Mouse (Mus musculus) small intestine, adult 2 months (tissue): Measurements from ENCODE around the gene Gm20696. TPM values are rescaled to one million over a fixed set of nuclear protein-coding genes. Genes with fewer than 3 reads are reported as not detected.

Experiments used
- H3K27ac ChIP-seq: fragments of 200-500 bp; 2 replicates; pipeline ENCODE4 v1.5.1; 2012; ENCODE audit warnings: low read depth, low read length, control low read depth, inconsistent platforms; ENCODE audit not compliant: insufficient read depth
- H3K27me3 ChIP-seq: fragments of 200-500 bp; 2 replicates; pipeline ENCODE4 v1.6.1; 2012; ENCODE audit warnings: mild to moderate bottlenecking, moderate library complexity, low read length, inconsistent platforms; ENCODE audit not compliant: control insufficient read depth, insufficient read depth
- H3K36me3 ChIP-seq: fragments of 200-500 bp; 2 replicates; pipeline ENCODE4 v1.6.1; 2012; ENCODE audit warnings: mild to moderate bottlenecking, low read length, control low read depth, inconsistent platforms; ENCODE audit not compliant: control insufficient read depth, insufficient read depth
- H3K4me1 ChIP-seq: fragments of 200-500 bp; 2 replicates; pipeline ENCODE4 v1.6.1; 2012; ENCODE audit warnings: low read length, inconsistent platforms, mixed read lengths; ENCODE audit not compliant: control insufficient read depth, insufficient read depth, insufficient read length
- H3K4me3 ChIP-seq: fragments of 200-500 bp; 2 replicates; pipeline ENCODE4 v1.5.1; 2012; ENCODE audit warnings: low read depth, mild to moderate bottlenecking, control low read depth, inconsistent platforms, low read length, moderate library complexity
- CTCF ChIP-seq: fragments of 200-500 bp; IDR thresholded peaks from 2 replicates; pipeline ENCODE4 v1.5.1; 2012; ENCODE audit warnings: low read depth, mild to moderate bottlenecking, control low read depth, inconsistent platforms, low read length, moderate library complexity, mixed read lengths; ENCODE audit not compliant: insufficient replicate concordance, insufficient read length; ENCODE audit errors: extremely low read depth
- POLR2A ChIP-seq: fragments of 200-500 bp; IDR thresholded peaks from 2 replicates; pipeline ENCODE4 v1.6.1; 2012; ENCODE audit warnings: low read depth, mild to moderate bottlenecking, control low read depth, inconsistent platforms, low read length, moderate library complexity
- WGBS: fragments of 180-500 bp; shearing (Covaris S2); methylation state at CpG from one replicate; pipeline ENCODE4 v1.1.7; 2018; 5-methylcytosine and 5-hydroxymethylcytosine counted together
- polyA plus RNA-seq: library from polyadenylated mRNA; depleted of rRNA; stranded (reverse); fragments of >200 nt; gene quantifications from 2 replicates; pipeline ENCODE4 v1.2.3, GENCODE M21; 2012

Gene Gm20696
- polyA plus RNA-seq, 1 experiment = 0.57 TPM

- peaks cover 5% of the 10 kb centered on the region for H3K4me1 ChIP-seq
- TF ChIP-seq POLR2A (no peak), CTCF (no peak)
- no peaks in the 10 kb centered on the region for H3K27me3 ChIP-seq
- 89% methylated on average over 8 of the region's 8 CpGs for WGBS
- H3K27ac ChIP-seq = no peak overlapping the region
- no peak overlapping the region for H3K4me3 ChIP-seq
- H3K36me3 ChIP-seq = no peaks in the 10 kb centered on the region; the same call in 1 of the 2 replicates
Observed at GRCm38 (mm10) chr6:99420666-99421065, 245.9 kb downstream of the Gm20696 start.

DNA sequence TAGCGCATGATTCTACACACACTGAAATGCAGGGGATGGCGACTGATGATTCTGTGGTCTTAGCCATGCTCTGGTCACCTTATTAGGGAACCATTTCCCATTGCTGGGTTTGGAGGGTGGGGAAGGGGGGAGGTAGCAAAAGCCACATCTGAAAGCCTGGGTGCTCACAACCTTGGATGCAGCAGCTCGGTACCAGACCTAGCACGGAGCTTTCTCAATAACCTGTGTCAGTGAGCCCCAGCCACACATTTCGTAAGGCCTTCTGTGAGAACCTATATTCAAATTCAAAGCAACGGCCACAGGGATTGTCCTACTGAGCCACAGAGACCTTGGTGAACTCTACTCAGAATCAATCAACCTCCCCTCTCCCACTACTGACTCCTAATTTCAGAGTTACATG lies 254.0 kb downstream of the Gm20696 start:
- Histone ChIP-seq H3K4me3 (no peak overlapping the region), H3K4me1 (peaks cover 2% of the 10 kb centered on the region; the same call in 1 of the 2 replicates), H3K27ac (no peak overlapping the region), H3K27me3 (no peaks in the 10 kb centered on the region), H3K36me3 (no peaks in the 10 kb centered on the region)
- 93% methylated on average over 6 of the region's 6 CpGs for WGBS
- TF ChIP-seq CTCF = no peak
- no peak for TF ChIP-seq POLR2A

DNA sequence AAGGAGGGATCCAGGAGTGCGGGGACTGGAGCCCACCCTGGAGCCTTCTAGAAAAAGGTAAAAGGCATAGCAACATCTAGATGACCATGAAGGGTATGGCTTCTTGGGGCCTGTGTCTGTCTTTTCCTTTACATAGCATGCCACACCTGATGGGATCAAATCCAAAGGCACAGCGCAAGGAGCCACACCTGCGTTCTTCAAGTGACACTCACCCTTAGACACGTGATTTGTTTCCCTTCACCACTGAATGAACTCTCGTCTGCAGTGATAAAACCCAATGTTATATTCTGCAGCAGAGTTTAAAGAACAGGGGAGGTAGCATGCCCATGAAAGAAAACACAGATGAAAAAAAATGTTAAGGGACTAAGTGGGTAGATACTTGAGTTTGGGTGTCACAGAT lies 257.0 kb downstream of the Gm20696 start:
- Histone ChIP-seq H3K27me3 (no peaks in the 10 kb centered on the region), H3K4me1 (peaks cover 2% of the 10 kb centered on the region; the same call in 1 of the 2 replicates), H3K4me3 (no peak overlapping the region), H3K36me3 (no peaks in the 10 kb centered on the region), H3K27ac (no peak overlapping the region)
- 43% methylated on average over 5 of the region's 5 CpGs for WGBS
- TF ChIP-seq POLR2A (no peak), CTCF (no peak)

GRCm38 (mm10) chr6:99408880-99409279 lies 257.7 kb downstream of the Gm20696 start:
- no peaks in the 10 kb centered on the region for H3K36me3 ChIP-seq
- no peak for TF ChIP-seq CTCF
- no peak for TF ChIP-seq POLR2A
- H3K27me3 ChIP-seq = no peaks in the 10 kb centered on the region
- peaks cover 2% of the 10 kb centered on the region; the same call in 1 of the 2 replicates for H3K4me1 ChIP-seq
- H3K27ac ChIP-seq = no peak overlapping the region
- H3K4me3 ChIP-seq = no peak overlapping the region
- 85% methylated on average over 4 of the region's 4 CpGs for WGBS

DNA sequence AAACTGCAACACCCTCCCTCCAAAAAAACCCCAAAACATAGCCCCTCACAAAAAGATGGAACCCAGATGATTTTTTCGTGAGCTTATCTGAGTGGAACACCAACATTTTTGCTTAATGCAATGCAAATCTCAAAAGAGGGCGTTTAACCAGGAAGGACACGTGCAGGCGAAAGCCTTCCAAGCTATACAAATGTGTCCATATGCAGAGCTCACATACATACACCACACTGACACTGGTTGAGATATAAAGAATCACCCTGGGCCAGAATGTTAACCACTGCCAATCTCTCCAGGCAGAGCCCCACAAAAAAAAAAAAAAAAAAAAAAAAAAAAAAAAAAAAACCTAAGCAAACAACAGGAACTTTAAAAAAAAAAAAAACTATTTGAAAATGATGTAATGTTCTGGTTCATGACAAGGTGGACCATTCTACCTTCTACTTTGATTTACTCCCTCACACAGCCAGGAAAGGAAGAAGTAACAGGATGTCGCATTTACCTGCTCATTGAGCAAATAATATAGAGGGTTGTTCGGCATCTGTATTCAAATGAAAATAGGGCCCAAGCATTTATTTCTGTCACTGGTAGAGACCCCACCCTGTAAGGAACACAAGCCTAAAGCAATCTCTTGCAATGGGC lies 262.7 kb downstream of the Gm20696 start:
- no peak overlapping the region for H3K27ac ChIP-seq
- peaks cover 11% of the 10 kb centered on the region for H3K4me1 ChIP-seq
- H3K27me3 ChIP-seq = no peaks in the 10 kb centered on the region
- WGBS = 91% methylated on average over 6 of the region's 6 CpGs
- TF ChIP-seq POLR2A (no peak), CTCF (no peak)
- H3K4me3 ChIP-seq = no peak overlapping the region
- peaks cover 3% of the 10 kb centered on the region; the same call in 1 of the 2 replicates for H3K36me3 ChIP-seq

DNA sequence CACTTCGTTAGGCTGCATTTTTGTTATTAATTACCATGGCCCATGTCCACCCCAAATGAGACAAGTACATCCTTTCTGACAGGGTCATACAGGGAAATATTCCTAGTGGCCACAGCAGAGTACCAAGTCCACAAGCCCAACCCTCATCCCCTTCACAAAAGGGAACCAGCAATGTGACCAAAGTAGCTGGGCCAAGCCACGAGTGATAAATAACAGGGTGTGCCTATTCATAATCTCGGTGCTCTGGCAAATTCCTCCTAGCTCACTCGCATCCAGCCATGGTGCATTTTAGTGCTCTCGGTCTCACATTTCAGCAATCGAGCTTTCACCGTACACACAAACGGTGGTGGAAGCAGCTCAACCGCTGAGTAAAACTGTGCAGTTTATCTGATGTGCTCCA lies 263.7 kb downstream of the Gm20696 start:
- TF ChIP-seq POLR2A = no peak
- no peak for TF ChIP-seq CTCF
- peaks cover 5% of the 10 kb centered on the region; the same call in 1 of the 2 replicates for H3K36me3 ChIP-seq
- no peak overlapping the region for H3K4me3 ChIP-seq
- peaks cover 11% of the 10 kb centered on the region for H3K4me1 ChIP-seq
- no peak overlapping the region for H3K27ac ChIP-seq
- 40% methylated on average over 9 of the region's 9 CpGs for WGBS
- no peaks in the 10 kb centered on the region for H3K27me3 ChIP-seq

DNA sequence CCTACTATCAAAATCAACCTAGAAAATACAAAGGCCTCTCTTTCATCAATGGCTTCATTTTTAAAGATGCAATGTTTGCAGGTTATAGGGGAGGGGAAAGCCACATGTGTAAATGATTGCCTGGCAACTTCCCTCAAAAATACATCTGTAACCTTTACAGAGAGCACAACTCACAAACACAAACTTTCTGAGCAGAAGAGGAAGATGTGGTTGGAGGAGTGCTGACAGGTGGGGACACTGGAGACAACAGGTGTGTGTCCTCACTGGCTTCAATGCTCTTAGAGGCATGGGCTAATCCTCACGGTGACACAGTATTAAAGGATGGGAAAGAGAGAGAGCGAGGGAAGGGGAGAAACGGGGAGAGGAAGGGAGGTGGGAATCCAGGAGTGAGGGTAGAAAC lies 264.2 kb downstream of the Gm20696 start:
- H3K4me3 ChIP-seq = no peak overlapping the region
- 82% methylated on average over 3 of the region's 3 CpGs for WGBS
- peaks cover 5% of the 10 kb centered on the region; the same call in 1 of the 2 replicates for H3K36me3 ChIP-seq
- TF ChIP-seq CTCF (no peak), POLR2A (no peak)
- H3K27me3 ChIP-seq = no peaks in the 10 kb centered on the region
- peaks cover 11% of the 10 kb centered on the region for H3K4me1 ChIP-seq
- no peak overlapping the region for H3K27ac ChIP-seq
